Mouse (Mus musculus) kidney, embryonic 14.5 days (tissue): ENCODE measurements around the gene Cpt1a. TPM values are rescaled to one million over a fixed set of nuclear protein-coding genes. Genes with fewer than 3 reads are reported as not detected.

Source experiments
- ATAC-seq: fragments of 200-750 bp; cut with Nextera tagmentation; 2 replicates; pipeline ENCODE4 v1.8.0; 2017; ENCODE audit warnings: moderate number of reproducible peaks, mild to moderate bottlenecking, moderate TSS enrichment, moderate library complexity; ENCODE audit not compliant: low FRiP score, low TSS enrichment
- H3K27ac ChIP-seq: fragments of 300-500 bp; sonication (generic); 2 replicates; pipeline ENCODE4 v1.5.1; 2014; ENCODE audit warnings: low read depth, mild to moderate bottlenecking, low read length, moderate library complexity, mixed read lengths
- H3K27me3 ChIP-seq: fragments of 300-500 bp; sonication (generic); 2 replicates; pipeline ENCODE4 v1.6.1; 2014; ENCODE audit warnings: mild to moderate bottlenecking, low read length; ENCODE audit not compliant: control insufficient read depth, insufficient read depth
- H3K36me3 ChIP-seq: fragments of 300-500 bp; sonication (generic); 2 replicates; pipeline ENCODE4 v1.6.1; 2014; ENCODE audit warnings: low read length, mixed read lengths; ENCODE audit not compliant: control insufficient read depth, insufficient read depth
- H3K4me1 ChIP-seq: fragments of 300-500 bp; sonication (generic); 2 replicates; pipeline ENCODE4 v1.6.1; 2014; ENCODE audit warnings: low read length, mixed read lengths; ENCODE audit not compliant: control insufficient read depth, insufficient read depth
- H3K4me2 ChIP-seq: fragments of 300-500 bp; sonication (generic); replicated peaks from 2 replicates; pipeline ENCODE4 v1.6.1; 2014; ENCODE audit warnings: low read depth, mild to moderate bottlenecking, low read length
- H3K4me3 ChIP-seq: fragments of 300-500 bp; sonication (generic); 2 replicates; pipeline ENCODE4 v1.5.1; 2014; ENCODE audit warnings: mild to moderate bottlenecking, low read length
- H3K9ac ChIP-seq: fragments of 300-500 bp; sonication (generic); 2 replicates; pipeline ENCODE4 v1.6.1; 2014; ENCODE audit warnings: low read depth, mild to moderate bottlenecking, low read length, moderate library complexity
- H3K9me3 ChIP-seq: fragments of 300-500 bp; sonication (generic); 2 replicates; pipeline ENCODE4 v1.6.1; 2016; ENCODE audit warnings: low read length; ENCODE audit not compliant: control insufficient read depth
- WGBS: fragments of 180-500 bp; shearing (Covaris S2); extraction: QIAGEN DNeasy Blood & Tissue Kit; methylation state at CpG from one replicate; pipeline ENCODE4 v1.1.7; 2014; 5-methylcytosine and 5-hydroxymethylcytosine counted together
- polyA plus RNA-seq: library from polyadenylated mRNA; unstranded; fragments of >200 nt; fragmentation: Nextera tagmentation; extraction: Ambion mirVana; gene quantifications from 2 replicates; pipeline ENCODE4 v1.2.1, GENCODE M21; 2014

Gene Cpt1a
- polyA plus RNA-seq, 1 experiment from 2014 or later, result 23.8 TPM

DNA sequence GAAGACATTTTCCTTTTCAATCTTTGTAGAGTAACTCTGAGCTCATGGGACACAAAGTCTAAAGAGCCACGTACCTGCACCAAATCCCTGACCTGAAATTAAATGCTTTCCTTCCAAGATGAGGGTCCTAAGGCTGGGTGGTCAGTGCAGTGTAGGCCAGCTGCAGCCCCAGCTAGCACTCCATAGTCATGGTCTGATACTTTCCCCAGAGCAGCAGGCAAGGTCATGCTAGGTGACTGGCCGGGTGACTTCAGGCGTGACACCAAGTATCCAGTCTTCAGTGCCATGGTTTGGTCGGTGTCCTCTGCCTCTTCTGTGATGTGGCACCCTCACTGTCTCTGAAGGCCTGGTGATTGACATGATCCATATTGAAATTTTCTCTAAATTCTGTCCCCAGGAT lies 77.9 kb downstream of the Cpt1a start:
- Histone ChIP-seq H3K9ac (no peak overlapping the region), H3K4me3 (no peak overlapping the region), H3K4me2 (no peak overlapping the region), H3K9me3 (no peaks in the 10 kb centered on the region), H3K4me1 (no peaks in the 10 kb centered on the region), H3K27me3 (no peaks in the 10 kb centered on the region), H3K36me3 (no peaks in the 10 kb centered on the region), H3K27ac (no peak overlapping the region)
- WGBS, result 47% methylated on average over 4 of the region's 4 CpGs
- ATAC-seq, result 0 out of 2 replicates have a peak, but pooled peaks have one; percentile 55

DNA sequence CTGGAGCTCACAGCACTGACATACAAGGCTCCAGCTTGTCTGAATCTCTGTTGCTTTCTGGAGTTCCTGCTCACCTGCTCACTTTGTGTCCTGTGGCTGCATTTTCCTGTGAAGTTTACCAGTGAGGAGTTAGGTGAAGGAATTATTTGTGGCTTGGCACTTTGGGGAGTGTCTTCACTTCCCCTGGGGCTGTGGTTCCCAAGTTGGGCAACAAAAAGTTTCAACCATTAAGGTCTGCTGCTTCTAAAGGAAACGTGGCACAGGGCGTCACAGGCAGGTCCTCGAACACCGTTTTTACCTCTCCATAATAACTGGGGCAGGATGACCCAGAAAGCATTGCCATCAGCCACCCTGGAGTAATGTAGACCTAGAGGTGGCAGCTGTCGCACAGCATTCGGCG lies 79.4 kb downstream of the Cpt1a start:
- Histone ChIP-seq H3K9me3 (no peaks in the 10 kb centered on the region), H3K4me2 (no peak overlapping the region), H3K4me1 (no peaks in the 10 kb centered on the region), H3K27me3 (no peaks in the 10 kb centered on the region), H3K36me3 (no peaks in the 10 kb centered on the region), H3K4me3 (no peak overlapping the region), H3K27ac (no peak overlapping the region), H3K9ac (no peak overlapping the region)
- WGBS, result 90% methylated on average over 7 of the region's 7 CpGs
- no peak for ATAC-seq

DNA sequence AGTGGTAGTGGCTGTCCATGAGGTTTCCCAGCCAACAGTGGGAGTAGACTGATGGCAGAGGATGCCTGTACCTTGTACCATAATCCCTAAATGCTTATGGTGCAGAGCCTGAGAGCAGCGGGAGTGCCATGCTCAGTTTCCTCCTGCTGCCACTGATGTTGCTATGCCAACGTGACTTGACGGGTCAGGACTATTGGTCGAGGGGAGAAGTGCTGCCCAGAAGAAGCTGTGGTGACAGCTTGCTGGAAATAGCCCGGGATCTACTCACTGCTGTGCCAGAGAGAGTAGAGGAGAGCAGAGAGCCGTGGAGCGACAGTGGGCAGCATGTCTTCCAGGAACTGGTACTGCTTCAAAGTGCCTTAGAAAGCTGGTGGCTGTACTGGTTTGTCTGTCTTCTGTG lies 79.8 kb downstream of the Cpt1a start:
- Histone ChIP-seq H3K4me2 (no peak overlapping the region), H3K9me3 (no peaks in the 10 kb centered on the region), H3K27ac (no peak overlapping the region), H3K9ac (no peak overlapping the region), H3K36me3 (no peaks in the 10 kb centered on the region), H3K4me1 (no peaks in the 10 kb centered on the region), H3K27me3 (no peaks in the 10 kb centered on the region), H3K4me3 (no peak overlapping the region)
- 52% methylated on average over 7 of the region's 7 CpGs for WGBS
- no peak for ATAC-seq

DNA sequence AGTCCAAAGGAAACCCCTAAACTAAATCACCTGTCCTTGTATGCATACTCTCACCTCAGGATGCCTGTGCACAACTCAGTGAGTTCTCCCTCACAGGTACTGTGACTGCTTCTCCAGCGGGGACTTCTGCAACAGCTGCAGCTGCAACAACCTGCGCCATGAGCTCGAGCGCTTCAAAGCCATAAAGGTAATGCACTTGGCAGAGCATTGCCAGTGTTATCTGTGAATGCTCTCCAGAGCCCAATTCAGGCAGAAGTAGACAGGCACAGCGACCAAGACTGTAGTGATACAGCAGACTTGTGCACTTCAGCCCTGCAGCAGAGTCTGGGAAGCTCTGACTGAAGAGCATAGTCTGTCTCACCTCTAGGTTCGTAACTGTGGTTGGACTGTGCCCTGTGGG lies 80.3 kb downstream of the Cpt1a start:
- no peaks in the 10 kb centered on the region for H3K36me3 ChIP-seq
- H3K27me3 ChIP-seq, result no peaks in the 10 kb centered on the region
- H3K9me3 ChIP-seq, result no peaks in the 10 kb centered on the region
- no peaks in the 10 kb centered on the region for H3K4me1 ChIP-seq
- no peak overlapping the region for H3K9ac ChIP-seq
- 84% methylated on average over 6 of the region's 6 CpGs for WGBS
- H3K4me2 ChIP-seq, result no peak overlapping the region
- no peak for ATAC-seq
- H3K27ac ChIP-seq, result no peak overlapping the region
- H3K4me3 ChIP-seq, result no peak overlapping the region

DNA sequence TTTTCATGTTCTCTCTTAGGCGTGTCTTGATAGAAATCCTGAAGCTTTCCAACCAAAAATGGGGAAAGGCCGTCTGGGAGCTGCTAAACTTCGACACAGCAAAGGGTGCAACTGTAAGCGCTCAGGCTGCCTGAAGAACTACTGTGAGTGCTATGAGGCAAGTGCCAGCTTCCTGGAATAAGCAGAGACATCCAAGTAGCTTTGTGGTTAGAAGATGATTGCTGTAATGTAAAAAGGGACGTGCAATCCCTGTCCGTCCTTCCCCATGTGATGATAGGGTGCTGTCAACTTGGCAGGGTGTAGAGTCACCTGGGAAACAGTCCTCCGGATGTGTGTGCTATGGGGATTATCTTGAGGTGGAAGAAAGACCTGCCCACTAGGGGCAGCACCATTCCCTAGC lies 81.9 kb downstream of the Cpt1a start:
- Histone ChIP-seq H3K4me2 (no peak overlapping the region), H3K36me3 (no peaks in the 10 kb centered on the region), H3K9me3 (no peaks in the 10 kb centered on the region), H3K9ac (no peak overlapping the region), H3K27me3 (no peaks in the 10 kb centered on the region), H3K4me3 (no peak overlapping the region), H3K27ac (no peak overlapping the region), H3K4me1 (no peaks in the 10 kb centered on the region)
- WGBS, result 87% methylated on average over 7 of the region's 7 CpGs
- no peak for ATAC-seq

DNA sequence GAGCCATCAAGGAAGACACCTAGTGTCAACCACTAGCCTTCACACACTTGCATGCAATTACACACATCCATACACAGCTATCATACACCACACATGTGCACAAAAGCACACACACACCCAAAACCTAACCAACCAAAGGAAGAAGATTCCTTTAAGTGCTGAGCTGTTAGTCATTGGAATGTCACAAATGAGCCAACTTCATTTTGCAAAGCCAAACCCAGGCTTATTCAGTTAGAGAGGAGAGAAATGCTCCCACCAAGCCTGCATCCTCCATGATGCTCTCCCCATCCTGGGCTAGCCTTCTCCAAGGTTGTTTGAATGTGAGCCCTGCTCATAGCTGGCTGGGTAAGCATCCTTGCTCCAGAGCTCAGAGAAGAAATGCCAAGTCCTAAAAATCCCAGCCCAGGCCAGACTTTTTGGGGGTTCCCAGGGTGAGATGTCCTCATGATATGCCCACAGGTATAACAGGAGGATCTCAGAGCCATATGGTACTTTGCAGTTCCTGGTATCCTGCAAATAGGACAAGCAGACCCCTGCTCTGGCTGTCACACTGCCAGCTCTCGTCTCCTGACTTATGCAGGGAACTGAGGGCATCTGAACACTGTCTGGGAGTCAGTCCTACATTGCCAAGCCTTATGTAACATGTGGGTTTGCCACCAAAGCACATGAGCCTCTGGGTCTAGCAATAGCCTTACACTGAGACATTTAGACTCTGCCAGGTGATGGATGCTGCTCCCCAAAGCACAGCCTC lies 83.6 kb downstream of the Cpt1a start:
- no peak overlapping the region for H3K4me3 ChIP-seq
- H3K9me3 ChIP-seq, result no peaks in the 10 kb centered on the region
- H3K27me3 ChIP-seq, result no peaks in the 10 kb centered on the region
- H3K27ac ChIP-seq, result no peak overlapping the region
- no peak for ATAC-seq
- no peak overlapping the region for H3K9ac ChIP-seq
- H3K36me3 ChIP-seq, result no peaks in the 10 kb centered on the region
- H3K4me1 ChIP-seq, result no peaks in the 10 kb centered on the region
- no peak overlapping the region for H3K4me2 ChIP-seq
- 47% methylated on average over 1 of the region's 1 CpGs for WGBS

DNA sequence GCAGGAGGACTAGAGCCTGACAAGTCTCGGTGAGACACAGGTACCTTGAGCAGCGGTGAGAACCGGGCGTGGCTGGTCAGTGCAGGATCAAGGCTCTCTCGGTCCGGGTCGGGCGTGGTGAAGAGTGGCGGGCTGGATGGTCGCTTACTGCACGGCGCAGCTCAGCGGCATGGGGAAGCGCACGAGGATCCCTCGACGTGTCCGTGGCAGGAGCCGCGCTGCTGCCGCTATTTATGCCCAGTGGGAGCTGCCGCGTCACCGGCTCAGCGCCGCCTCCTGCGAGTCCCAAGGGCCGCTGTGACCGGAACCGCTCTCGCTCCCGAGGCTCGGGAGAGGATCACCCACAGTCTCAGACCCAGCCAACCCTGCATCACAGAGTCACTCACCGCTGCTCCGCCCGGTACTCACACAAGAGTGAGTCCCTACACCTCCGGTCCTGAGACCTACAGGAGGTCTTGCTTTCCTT lies 92.2 kb downstream of the Cpt1a start, which contains the start of gene Gal:
Gal (minus strand) TSS at position 277 of the 466 bp plus-strand sequence.
- Histone ChIP-seq H3K9ac (no peak within 1 kb of the TSS; the same call in 1 of the 2 replicates), H3K9me3 (no peaks in the 10 kb centered on the region), H3K4me2 (peak within 1 kb of the TSS; percentile 53), H3K4me1 (peaks cover 4% of the 10 kb centered on the region; the same call in 1 of the 2 replicates), H3K27ac (no peak within 1 kb of the TSS), H3K36me3 (no peaks in the 10 kb centered on the region), H3K27me3 (peaks cover 16% of the 10 kb centered on the region; the same call in 1 of the 2 replicates), H3K4me3 (peak within 1 kb of the TSS; percentile 33)
- ATAC-seq, result peak; percentile 50
- WGBS, result 3% methylated on average over 34 of the region's 37 CpGs

DNA sequence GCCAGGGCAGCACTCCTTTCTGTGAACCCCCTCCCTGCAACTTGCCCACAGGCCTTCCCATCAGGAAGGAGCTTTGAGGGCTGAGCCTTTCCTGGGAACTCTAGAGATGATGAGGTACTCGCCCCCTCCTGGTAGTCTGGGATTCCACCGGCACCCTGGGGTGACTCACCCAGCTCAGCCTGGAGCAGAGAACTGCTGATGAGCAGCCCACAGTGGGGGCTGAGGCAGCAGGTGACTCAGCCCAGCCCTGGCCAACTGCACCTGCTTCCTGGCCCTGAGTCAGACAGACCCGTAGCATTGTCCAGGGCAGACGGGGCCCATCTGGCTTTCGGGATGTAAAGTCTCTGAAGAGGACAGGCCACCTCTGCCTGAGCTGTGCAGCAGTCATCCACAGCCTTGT lies 97.1 kb downstream of the Cpt1a start:
- peaks cover 4% of the 10 kb centered on the region; the same call in 1 of the 2 replicates for H3K4me1 ChIP-seq
- no peak overlapping the region for H3K27ac ChIP-seq
- H3K4me3 ChIP-seq, result no peak overlapping the region
- peaks cover 4% of the 10 kb centered on the region; the same call in 1 of the 2 replicates for H3K27me3 ChIP-seq
- no peak for ATAC-seq
- whole genome bisulfite sequencing, result 59% methylated on average over 5 of the region's 5 CpGs
- no peak overlapping the region for H3K4me2 ChIP-seq
- no peaks in the 10 kb centered on the region for H3K9me3 ChIP-seq
- no peaks in the 10 kb centered on the region for H3K36me3 ChIP-seq
- H3K9ac ChIP-seq, result no peak overlapping the region

DNA sequence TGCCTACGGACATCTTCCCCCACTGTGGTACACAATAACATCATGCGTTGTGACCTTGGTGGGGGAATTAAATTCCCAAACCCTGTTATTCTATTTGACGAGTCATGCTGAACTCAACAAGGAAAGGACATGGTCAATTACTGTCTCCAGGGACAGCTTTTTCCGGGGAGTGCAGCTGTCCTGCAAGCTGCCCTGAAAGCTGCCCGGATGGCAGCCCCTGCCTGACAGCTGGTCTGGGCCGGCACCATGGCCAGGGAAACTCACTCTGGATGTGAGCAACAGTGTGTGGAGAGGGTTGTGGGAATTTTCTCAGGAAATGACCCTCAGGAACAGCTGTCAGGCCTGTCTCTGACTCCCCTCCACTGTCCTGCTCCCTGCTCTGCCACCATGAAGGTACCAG lies 100.4 kb downstream of the Cpt1a start:
- no peaks in the 10 kb centered on the region for H3K9me3 ChIP-seq
- H3K4me1 ChIP-seq, result no peaks in the 10 kb centered on the region
- no peak overlapping the region for H3K27ac ChIP-seq
- no peak for ATAC-seq
- H3K27me3 ChIP-seq, result no peaks in the 10 kb centered on the region
- H3K4me2 ChIP-seq, result no peak overlapping the region
- H3K9ac ChIP-seq, result no peak overlapping the region
- no peak overlapping the region for H3K4me3 ChIP-seq
- WGBS, result 53% methylated on average over 6 of the region's 6 CpGs
- H3K36me3 ChIP-seq, result no peaks in the 10 kb centered on the region
